Mouse (Mus musculus): Measurements from ENCODE around the gene Elavl2. TPM values are rescaled to one million over a fixed set of nuclear protein-coding genes. Genes with fewer than 3 reads are reported as not detected.

Elavl2 gene
- polyA plus RNA-seq (2015; fragmentation: Nextera tagmentation; extraction: Ambion mirVana): 3.4 and 3.9 TPM in 2 replicates

DNA sequence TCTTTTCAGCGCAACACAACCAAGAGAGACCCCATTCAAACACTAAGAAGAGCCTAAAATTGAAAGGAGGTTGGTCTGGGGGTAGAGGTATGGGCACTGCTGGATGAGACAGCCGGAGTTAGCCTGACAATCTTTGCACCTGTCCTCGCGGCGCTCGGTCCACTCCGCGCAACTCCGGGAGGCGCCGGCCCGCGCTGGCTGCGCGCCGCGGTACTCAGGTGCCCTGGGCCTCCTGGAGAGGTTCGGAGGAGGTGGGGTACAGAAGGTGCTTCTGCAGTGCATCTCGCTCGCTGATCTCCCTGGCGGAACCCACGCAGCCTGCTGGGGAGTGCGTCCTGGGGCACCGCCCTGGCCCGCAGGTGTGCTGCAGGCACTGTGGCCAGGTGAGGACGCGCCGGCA, at the start of gene Elavl2:
Elavl2 (minus strand) TSS at position 363 of the 400 bp plus-strand sequence.
- Histone ChIP-seq H3K9me3 (no peaks in the 10 kb centered on the region), H3K4me2 (replicated peaks) (peak within 1 kb of the TSS; percentile 64), H3K27me3 (peaks cover 41% of the 10 kb centered on the region), H3K4me1 (peaks cover 9% of the 10 kb centered on the region), H3K4me3 (peak within 1 kb of the TSS; percentile 35), H3K36me3 (no peaks in the 10 kb centered on the region), H3K9ac (no peak within 1 kb of the TSS), H3K27ac (no peak within 1 kb of the TSS)
- 2% methylated on average over 28 of the region's 28 CpGs for WGBS
- no peak for ATAC-seq (ENCODE audit: low FRiP score, low read depth)

- 55% methylated on average over 2 of the region's 2 CpGs for WGBS
- no peaks in the 10 kb centered on the region for H3K27me3 ChIP-seq
- no peaks in the 10 kb centered on the region for H3K9me3 ChIP-seq
- H3K36me3 ChIP-seq: no peaks in the 10 kb centered on the region
- H3K27ac ChIP-seq: no peak overlapping the region
- H3K4me3 ChIP-seq: no peak overlapping the region
- no peak overlapping the region for H3K9ac ChIP-seq
- H3K4me1 ChIP-seq: no peaks in the 10 kb centered on the region
- ATAC-seq (ENCODE audit: low FRiP score, low read depth): no peak
- H3K4me2 ChIP-seq (replicated peaks): no peak overlapping the region
Measured at GRCm38 (mm10) chr4:91447887-91448286, 47.3 kb upstream of the Elavl2 start.

DNA sequence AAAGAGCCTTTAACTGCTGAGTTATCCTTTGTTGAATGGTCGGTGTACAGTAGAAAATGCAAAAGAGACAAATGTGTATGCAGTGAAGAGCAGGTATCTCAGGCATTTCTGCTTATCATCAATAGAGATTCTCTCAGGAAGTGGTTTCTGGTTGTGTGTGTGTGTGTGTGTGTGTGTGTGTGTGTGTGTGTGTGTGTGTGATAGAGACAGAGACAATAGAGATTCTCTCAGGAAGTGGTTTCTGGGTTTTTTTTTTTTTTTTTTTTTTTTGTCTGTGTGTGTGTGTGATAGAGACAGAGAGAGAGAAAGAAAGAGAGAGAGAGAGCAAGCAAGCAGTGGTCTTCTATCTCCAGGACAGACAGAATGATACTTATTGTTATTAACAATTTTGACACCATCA, 15.0 kb upstream of the Elavl2 start:
- Histone ChIP-seq H3K9ac (no peak overlapping the region), H3K4me2 (replicated peaks) (no peak overlapping the region), H3K4me3 (no peak overlapping the region), H3K9me3 (no peaks in the 10 kb centered on the region), H3K27ac (no peak overlapping the region), H3K27me3 (no peaks in the 10 kb centered on the region), H3K4me1 (no peaks in the 10 kb centered on the region), H3K36me3 (no peaks in the 10 kb centered on the region)
- ATAC-seq (ENCODE audit: low FRiP score, low read depth): no peak
- 83% methylated on average over 1 of the region's 1 CpGs for WGBS

DNA sequence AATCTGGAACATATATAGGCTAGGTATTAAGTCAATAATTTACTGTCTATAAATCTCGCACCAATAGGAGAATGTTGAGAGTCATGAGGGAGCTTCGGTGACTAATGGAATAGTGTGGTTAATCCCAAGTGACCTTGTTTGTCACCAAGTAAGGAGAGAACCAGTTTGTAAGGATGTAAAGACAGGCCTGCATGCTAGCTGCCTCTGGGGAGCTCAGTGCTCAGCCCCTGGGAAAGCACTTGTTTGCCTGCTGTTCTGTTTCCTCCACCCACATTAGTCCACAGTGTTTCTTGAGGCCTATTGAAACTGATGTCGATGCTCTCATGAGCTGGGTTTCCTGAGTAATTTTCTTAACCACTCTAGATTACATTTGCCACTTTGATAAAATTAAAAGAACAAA, 4.5 kb upstream of the Elavl2 start:
- H3K4me1 ChIP-seq: peaks cover 5% of the 10 kb centered on the region
- no peak for ATAC-seq (ENCODE audit: low FRiP score, low read depth)
- no peaks in the 10 kb centered on the region for H3K36me3 ChIP-seq
- WGBS: 69% methylated on average over 3 of the region's 3 CpGs
- H3K9ac ChIP-seq: no peak overlapping the region
- no peak overlapping the region for H3K4me3 ChIP-seq
- H3K4me2 ChIP-seq (replicated peaks): no peak overlapping the region
- no peak overlapping the region for H3K27ac ChIP-seq
- no peaks in the 10 kb centered on the region for H3K9me3 ChIP-seq
- H3K27me3 ChIP-seq: peaks cover 24% of the 10 kb centered on the region

- H3K9me3 ChIP-seq: no peaks in the 10 kb centered on the region
- H3K27ac ChIP-seq: no peak overlapping the region
- H3K36me3 ChIP-seq: no peaks in the 10 kb centered on the region
- ATAC-seq (ENCODE audit: low FRiP score, low read depth): no peak
- H3K4me1 ChIP-seq: peaks cover 9% of the 10 kb centered on the region
- H3K4me3 ChIP-seq: peak overlapping the region; percentile 35
- peak overlapping the region; percentile 64 for H3K4me2 ChIP-seq (replicated peaks)
- H3K27me3 ChIP-seq: peaks cover 41% of the 10 kb centered on the region
- under 1% methylated on average over 17 of the region's 17 CpGs for WGBS
- H3K9ac ChIP-seq: no peak overlapping the region
Measured at GRCm38 (mm10) chr4:91399510-91400196, 932 bp downstream of the Elavl2 start.

- Histone ChIP-seq H3K4me1 (no peaks in the 10 kb centered on the region), H3K9me3 (no peaks in the 10 kb centered on the region), H3K9ac (no peak overlapping the region), H3K27me3 (no peaks in the 10 kb centered on the region), H3K36me3 (no peaks in the 10 kb centered on the region), H3K27ac (no peak overlapping the region), H3K4me3 (no peak overlapping the region), H3K4me2 (replicated peaks) (no peak overlapping the region)
- WGBS: 50% methylated on average over 5 of the region's 5 CpGs
- ATAC-seq (ENCODE audit: low FRiP score, low read depth): no peak
Measured at GRCm38 (mm10) chr4:91391987-91392598, 8.5 kb downstream of the Elavl2 start.

- Histone ChIP-seq H3K27ac (no peak overlapping the region), H3K9me3 (no peaks in the 10 kb centered on the region), H3K4me2 (replicated peaks) (no peak overlapping the region), H3K27me3 (no peaks in the 10 kb centered on the region), H3K4me1 (no peaks in the 10 kb centered on the region), H3K36me3 (no peaks in the 10 kb centered on the region), H3K4me3 (no peak overlapping the region), H3K9ac (no peak overlapping the region)
- WGBS: 81% methylated on average over 3 of the region's 3 CpGs
- no peak for ATAC-seq (ENCODE audit: low FRiP score, low read depth)
Measured at GRCm38 (mm10) chr4:91387701-91388100, 12.9 kb downstream of the Elavl2 start.

GRCm38 (mm10) chr4:91381201-91381627, 19.4 kb downstream of the Elavl2 start:
- no peak overlapping the region for H3K4me3 ChIP-seq
- no peak overlapping the region for H3K4me2 ChIP-seq (replicated peaks)

GRCm38 (mm10) chr4:91380341-91381117, 20.1 kb downstream of the Elavl2 start:
- Histone ChIP-seq H3K4me3 (no peak overlapping the region), H3K9me3 (no peaks in the 10 kb centered on the region), H3K36me3 (no peaks in the 10 kb centered on the region), H3K4me2 (replicated peaks) (no peak overlapping the region), H3K4me1 (peaks cover 3% of the 10 kb centered on the region; the same call in 1 of the 2 replicates), H3K27ac (no peak overlapping the region), H3K9ac (no peak overlapping the region), H3K27me3 (peaks cover 29% of the 10 kb centered on the region)
- ATAC-seq (ENCODE audit: low FRiP score, low read depth): no peak
- WGBS: 3% methylated on average over 24 of the region's 24 CpGs

More at GRCm38 (mm10) chr4:91381201-91381627, 19.4 kb downstream of the Elavl2 start:
- Histone ChIP-seq H3K4me1 (peaks cover 2% of the 10 kb centered on the region; the same call in 1 of the 2 replicates), H3K27me3 (peaks cover 29% of the 10 kb centered on the region), H3K9ac (no peak overlapping the region), H3K36me3 (no peaks in the 10 kb centered on the region), H3K27ac (no peak overlapping the region), H3K9me3 (no peaks in the 10 kb centered on the region)
- WGBS: 2% methylated on average over 13 of the region's 13 CpGs
- no peak for ATAC-seq (ENCODE audit: low FRiP score, low read depth)

DNA sequence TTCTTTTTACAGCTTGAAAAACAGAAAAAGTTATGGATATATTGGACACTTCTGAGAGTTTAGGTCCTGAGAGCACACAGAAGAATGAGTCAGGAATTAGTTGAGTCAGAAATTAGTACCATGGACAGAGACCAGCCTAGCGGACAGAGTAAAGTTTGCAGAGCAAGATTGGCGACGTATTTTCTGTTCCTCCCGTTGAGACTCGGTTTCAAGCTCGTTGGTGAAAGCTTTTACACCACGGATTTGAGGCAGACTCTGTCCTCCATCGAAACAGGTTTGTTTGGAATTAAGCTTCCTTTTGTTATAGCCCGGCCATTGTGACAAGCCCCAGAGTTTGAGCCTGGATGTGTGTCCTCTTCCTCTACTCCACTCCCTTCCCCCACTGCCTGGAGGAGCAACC, 21.0 kb downstream of the Elavl2 start:
- Histone ChIP-seq H3K4me1 (peaks cover 12% of the 10 kb centered on the region), H3K9me3 (no peaks in the 10 kb centered on the region), H3K27me3 (peaks cover 39% of the 10 kb centered on the region), H3K9ac (no peak overlapping the region), H3K4me3 (no peak overlapping the region), H3K4me2 (replicated peaks) (0 out of 2 replicates have a peak overlapping the region, but pooled peaks have one; percentile 11), H3K27ac (no peak overlapping the region), H3K36me3 (no peaks in the 10 kb centered on the region)
- WGBS: 1% methylated on average over 9 of the region's 9 CpGs
- no peak for ATAC-seq (ENCODE audit: low FRiP score, low read depth)

GRCm38 (mm10) chr4:91376317-91376910, 24.2 kb downstream of the Elavl2 start:
- Histone ChIP-seq H3K4me1 (peaks cover 22% of the 10 kb centered on the region), H3K9ac (0 out of 2 replicates have a peak overlapping the region, but pooled peaks have one; percentile 46), H3K27me3 (peaks cover 62% of the 10 kb centered on the region), H3K27ac (no peak overlapping the region), H3K4me3 (peak overlapping the region; percentile 50), H3K36me3 (no peaks in the 10 kb centered on the region), H3K9me3 (no peaks in the 10 kb centered on the region), H3K4me2 (replicated peaks) (peak overlapping the region; percentile 69)
- ATAC-seq (ENCODE audit: low FRiP score, low read depth): peak; percentile 98
- under 1% methylated on average over 28 of the region's 28 CpGs for WGBS

- peak overlapping the region; percentile 69 for H3K4me2 ChIP-seq (replicated peaks)
- H3K27me3 ChIP-seq: peaks cover 62% of the 10 kb centered on the region
- peaks cover 28% of the 10 kb centered on the region for H3K4me1 ChIP-seq
- peak overlapping the region; percentile 50 for H3K4me3 ChIP-seq
- H3K27ac ChIP-seq: no peak overlapping the region
- H3K9ac ChIP-seq: no peak overlapping the region
- WGBS: under 1% methylated on average over 7 of the region's 7 CpGs
- H3K36me3 ChIP-seq: no peaks in the 10 kb centered on the region
- no peak for ATAC-seq (ENCODE audit: low FRiP score, low read depth)
- no peaks in the 10 kb centered on the region for H3K9me3 ChIP-seq
Measured at GRCm38 (mm10) chr4:91375372-91375687, 25.3 kb downstream of the Elavl2 start.

Measured in limb, embryonic 13.5 days (tissue).